Mouse (Mus musculus): ENCODE data around the gene Apoc3.

Apoc3 gene

GRCm38 (mm10) chr9:46235596-46235648, at the start of gene Apoc3:
Gene Apoc3 (minus strand): TSS chr9:46235636.
- DNase-seq (ENCODE audit: low read depth, low spot score), result no peak

GRCm38 (mm10) chr9:46282631-46283436, 47.4 kb upstream of the Apoc3 start, which contains the start of gene Bud13:
Gene Bud13 (plus strand): TSS chr9:46283008.
- peak; percentile 92 for DNase-seq (ENCODE audit: low read depth, low spot score)

- DNase-seq (ENCODE audit: low read depth, low spot score), result no peak
These were observed 39.1 kb upstream of the Apoc3 start for GRCm38 (mm10) chr9:46274494-46274893.

- peak; percentile 92 for DNase-seq (ENCODE audit: low read depth, low spot score)
These were observed 37.4 kb upstream of the Apoc3 start, which contains the start of gene Zpr1 for GRCm38 (mm10) chr9:46272677-46273454. Gene Zpr1 (plus strand): TSS chr9:46273064.

- DNase-seq (ENCODE audit: low read depth, low spot score), result no peak
These were observed 36.6 kb upstream of the Apoc3 start for GRCm38 (mm10) chr9:46272070-46272469.

GRCm38 (mm10) chr9:46270782-46271181, 35.3 kb upstream of the Apoc3 start:
- DNase-seq (ENCODE audit: low read depth, low spot score), result no peak

GRCm38 (mm10) chr9:46269125-46269524, 33.7 kb upstream of the Apoc3 start:
- DNase-seq (ENCODE audit: low read depth, low spot score), result no peak

GRCm38 (mm10) chr9:46268343-46268873, 33.0 kb upstream of the Apoc3 start, which contains the start of gene Apoa5:
Gene Apoa5 (plus strand): TSS chr9:46268633.
- DNase-seq (ENCODE audit: low read depth, low spot score), result no peak

- no peak for DNase-seq (ENCODE audit: low read depth, low spot score)
These were observed 25.7 kb upstream of the Apoc3 start for GRCm38 (mm10) chr9:46261131-46261530.

- no peak for DNase-seq (ENCODE audit: low read depth, low spot score)
These were observed 23.7 kb upstream of the Apoc3 start for GRCm38 (mm10) chr9:46259111-46259510.

- no peak for DNase-seq (ENCODE audit: low read depth, low spot score)
These were observed 22.1 kb upstream of the Apoc3 start for GRCm38 (mm10) chr9:46257546-46257945.

GRCm38 (mm10) chr9:46256658-46257385, 21.4 kb upstream of the Apoc3 start:
- no peak for DNase-seq (ENCODE audit: low read depth, low spot score)

- no peak for DNase-seq (ENCODE audit: low read depth, low spot score)
These were observed 20.7 kb upstream of the Apoc3 start for GRCm38 (mm10) chr9:46256177-46256576.

GRCm38 (mm10) chr9:46246752-46247324, 11.4 kb upstream of the Apoc3 start:
- peak; percentile 80 for DNase-seq (ENCODE audit: low read depth, low spot score)

- no peak for DNase-seq (ENCODE audit: low read depth, low spot score)
These were observed 8.1 kb upstream of the Apoc3 start for GRCm38 (mm10) chr9:46243584-46243983.

GRCm38 (mm10) chr9:46243122-46243521, 7.7 kb upstream of the Apoc3 start:
- no peak for DNase-seq (ENCODE audit: low read depth, low spot score)

GRCm38 (mm10) chr9:46241818-46242217, 6.4 kb upstream of the Apoc3 start:
- DNase-seq (ENCODE audit: low read depth, low spot score), result no peak

- no peak for DNase-seq (ENCODE audit: low read depth, low spot score)
These were observed 5.2 kb upstream of the Apoc3 start, which contains the start of gene Apoa4 for GRCm38 (mm10) chr9:46240526-46241153. Gene Apoa4 (plus strand): TSS chr9:46240696.

GRCm38 (mm10) chr9:46238850-46239249, 3.4 kb upstream of the Apoc3 start:
- DNase-seq (ENCODE audit: low read depth, low spot score), result no peak

GRCm38 (mm10) chr9:46235649-46236048, 213 bp upstream of the Apoc3 start:
- DNase-seq (ENCODE audit: low read depth, low spot score), result no peak

GRCm38 (mm10) chr9:46235196-46235595, 240 bp downstream of the Apoc3 start:
- no peak for DNase-seq (ENCODE audit: low read depth, low spot score)

Measured in forelimb bud, embryonic 11.5 days (tissue).